Mouse (Mus musculus) adrenal gland, postnatal 0 days (tissue): ENCODE results near the gene Rsrp1. TPM values are rescaled to one million over a fixed set of nuclear protein-coding genes. Genes with fewer than 3 reads are reported as not detected.

Experiments
- polyA plus RNA-seq: library from polyadenylated mRNA; unstranded; fragments of >200 nt; fragmentation: Nextera tagmentation; extraction: Ambion mirVana; gene quantifications from 2 replicates; pipeline ENCODE4 v1.2.1, GENCODE M21; 2015

Rsrp1 gene
- polyA plus RNA-seq = 200 and 350 TPM in 2 replicates

GRCm38 (mm10) chr4:134923258-134924018, at the start of gene Rsrp1:
Gene Rsrp1 (plus strand): TSS chr4:134923592.

DNA sequence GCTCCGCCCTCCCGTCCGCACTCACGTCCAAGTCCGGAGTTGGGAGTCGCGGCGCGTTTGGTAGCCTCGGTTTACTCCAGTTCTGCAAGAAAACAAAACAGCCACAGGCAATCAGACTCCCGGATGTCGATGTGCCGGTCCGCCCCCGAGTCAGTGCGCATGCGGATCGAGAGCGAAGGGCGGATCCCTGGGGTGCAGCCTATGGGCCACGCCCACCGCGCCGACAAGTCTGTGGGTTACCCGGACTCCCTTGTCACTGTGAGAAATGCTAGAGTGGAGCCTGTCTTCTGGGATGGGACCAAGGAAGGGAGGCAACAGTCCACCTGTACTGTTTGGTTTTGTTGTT, 8.6 kb upstream of the Rsrp1 start, which contains the start of gene Tmem50a:
Gene Tmem50a (minus strand): TSS at position 161 of the 346 bp plus-strand sequence.

DNA sequence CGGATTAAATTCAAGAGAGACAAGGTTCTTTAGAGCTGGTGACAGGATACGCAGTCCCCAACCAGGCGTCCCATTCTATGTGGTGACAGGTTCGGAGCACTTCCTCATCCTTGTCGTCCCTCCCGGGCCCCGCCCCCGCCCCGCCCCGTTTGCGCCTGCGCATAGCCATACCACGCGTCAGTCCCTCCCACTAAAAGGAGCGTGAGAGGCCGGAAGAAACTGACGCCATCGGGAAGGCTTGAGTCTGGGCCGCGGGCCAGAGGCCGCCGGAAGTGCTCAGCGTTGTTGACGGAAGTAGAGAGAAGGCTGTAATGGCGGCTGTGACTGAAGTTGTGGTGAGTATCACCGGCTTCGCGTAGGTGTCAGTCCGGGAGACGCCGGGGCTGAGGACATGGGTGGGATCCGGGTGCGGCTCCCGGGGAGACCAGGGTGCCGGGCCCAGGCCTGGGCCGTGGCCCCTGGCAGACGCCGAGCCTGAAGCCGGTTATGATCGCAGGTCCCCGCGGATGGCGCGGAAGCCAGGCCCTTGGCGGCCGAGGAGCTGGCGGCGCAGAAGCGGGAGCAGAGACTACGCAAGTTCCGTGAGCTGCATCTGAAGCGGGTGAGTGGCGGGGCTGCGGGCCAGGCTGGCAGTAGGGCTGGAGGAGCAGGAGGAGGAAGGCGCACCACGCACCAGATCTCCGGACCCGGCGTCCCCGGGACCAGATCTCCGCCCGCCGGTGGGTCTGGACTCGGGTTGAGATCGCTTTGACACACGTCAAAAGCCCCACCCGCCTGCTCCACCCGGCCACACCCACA, 7.5 kb downstream of the Rsrp1 start, which contains the start of gene Syf2:
Gene Syf2 (plus strand): TSS at position 215 of the 798 bp plus-strand sequence.

Other genes starting within 250 kb of the Rsrp1 start
- 9.6 and 9.7 TPM in 2 replicates for gene Man1c1, start 219.3 kb upstream of the Rsrp1 start, polyA plus RNA-seq
- 13.8 and 28.3 TPM in 2 replicates for gene Ldlrap1, start 155.6 kb upstream of the Rsrp1 start, polyA plus RNA-seq
- gene Maco1, start 70.2 kb upstream of the Rsrp1 start, polyA plus RNA-seq = 28.5 and 31.3 TPM in 2 replicates
- gene Rhd, start 59.1 kb upstream of the Rsrp1 start, polyA plus RNA-seq = 11.6 and 24.3 TPM in 2 replicates
- gene Tmem50a, start 8.6 kb upstream of the Rsrp1 start, polyA plus RNA-seq = 439 and 550 TPM in 2 replicates
- gene Syf2, start 7.3 kb downstream of the Rsrp1 start, polyA plus RNA-seq = 135 and 146 TPM in 2 replicates
- gene Runx3, start 197.1 kb downstream of the Rsrp1 start, polyA plus RNA-seq = 0.14 and 0.38 TPM in 2 replicates